Mouse (Mus musculus): ENCODE measurements around the gene Bicc1. TPM values are rescaled to one million over a fixed set of nuclear protein-coding genes. Genes with fewer than 3 reads are reported as not detected.
"Not testable (repeated sequence)": the region's sequence is repeated elsewhere in the genome, so short reads cannot be mapped to it uniquely, and the experiment has no call there.

The Bicc1 gene
- polyA plus RNA-seq, 1 experiment from 2014 or later: 3.7 TPM

DNA sequence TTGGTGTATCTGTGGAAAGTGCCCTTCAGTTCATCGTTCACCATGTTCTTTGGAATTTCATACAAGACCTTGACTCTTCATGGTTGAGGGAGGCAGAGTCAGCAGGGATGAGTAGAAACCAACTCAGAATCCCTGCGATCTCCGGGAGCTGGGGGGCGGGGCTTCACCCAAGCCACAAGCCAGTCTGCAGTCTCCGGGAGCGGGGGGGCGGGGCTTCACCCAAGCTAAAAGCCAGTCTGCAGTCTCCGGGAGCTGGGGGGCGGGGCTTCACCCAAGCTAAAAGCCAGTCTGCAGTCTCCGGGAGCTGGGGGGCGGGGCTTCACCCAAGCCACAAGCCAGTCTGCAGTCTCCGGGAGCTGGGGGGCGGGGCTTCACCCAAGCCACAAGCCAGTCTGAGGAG lies 213.4 kb downstream of the Bicc1 start:
- H3K4me1 ChIP-seq: peaks cover 25% of the 10 kb centered on the region
- not testable (repeated sequence) for H3K36me3 ChIP-seq; ATAC-seq (replicated peaks); H3K4me2 ChIP-seq (replicated peaks); H3K27me3 ChIP-seq; H3K9me3 ChIP-seq; H3K9ac ChIP-seq (replicated peaks); H3K4me3 ChIP-seq; H3K27ac ChIP-seq (replicated peaks)
- WGBS: 85% methylated on average over 13 of the region's 13 CpGs

DNA sequence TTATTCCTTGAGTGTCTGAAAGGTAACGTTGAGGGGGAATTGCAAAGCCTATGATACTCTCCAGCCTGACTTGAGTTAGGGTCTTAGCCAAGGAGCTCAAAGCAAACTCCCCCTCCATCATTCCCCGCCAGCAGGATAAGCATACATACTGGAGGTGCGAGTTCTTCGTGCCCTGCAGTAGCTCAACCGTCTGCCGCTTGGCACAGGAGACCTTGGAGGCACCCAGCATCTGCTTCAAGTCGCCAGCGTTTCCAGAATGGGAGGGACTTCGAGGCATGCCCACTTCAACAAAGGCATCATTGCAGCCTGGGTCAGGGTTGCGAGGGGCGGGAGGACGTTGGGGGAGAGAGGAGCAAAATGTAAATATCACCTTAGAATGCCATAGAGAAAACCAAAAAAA lies 214.4 kb downstream of the Bicc1 start:
- Histone ChIP-seq H3K4me1 (peaks cover 23% of the 10 kb centered on the region), H3K9me3 (no peaks in the 10 kb centered on the region), H3K27me3 (no peaks in the 10 kb centered on the region), H3K4me2 (replicated peaks) (no peak overlapping the region), H3K36me3 (no peaks in the 10 kb centered on the region), H3K27ac (replicated peaks) (no peak overlapping the region), H3K9ac (replicated peaks) (no peak overlapping the region), H3K4me3 (no peak overlapping the region)
- ATAC-seq (replicated peaks): no peak
- WGBS: 78% methylated on average over 12 of the region's 12 CpGs

DNA sequence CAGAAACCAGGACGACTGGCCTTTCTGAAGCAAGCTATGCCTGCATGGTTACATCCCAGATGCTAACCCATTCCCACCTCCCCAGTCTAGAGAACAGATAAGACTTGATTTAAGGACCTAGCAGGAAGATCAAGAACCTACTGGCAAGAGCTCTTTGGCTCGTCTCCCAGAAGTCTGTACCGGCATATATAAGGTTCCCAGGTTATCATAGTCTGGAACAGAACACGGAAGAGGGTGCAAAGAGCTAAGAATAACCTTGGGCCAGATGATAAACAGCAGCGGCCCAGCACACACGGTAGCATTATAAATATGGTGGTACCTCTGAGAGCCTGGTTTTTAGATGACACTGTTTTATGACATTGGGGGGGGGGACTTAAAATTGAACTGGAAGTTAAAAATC lies 217.9 kb downstream of the Bicc1 start:
- H3K9me3 ChIP-seq: no peaks in the 10 kb centered on the region
- H3K27me3 ChIP-seq: no peaks in the 10 kb centered on the region
- no peak overlapping the region for H3K4me2 ChIP-seq (replicated peaks)
- WGBS: 89% methylated on average over 6 of the region's 6 CpGs
- H3K27ac ChIP-seq (replicated peaks): no peak overlapping the region
- 0 out of 2 replicates have a peak, but pooled peaks cover 7% of the 10 kb centered on the region for H3K4me1 ChIP-seq
- no peak for ATAC-seq (replicated peaks)
- H3K36me3 ChIP-seq: no peaks in the 10 kb centered on the region
- H3K9ac ChIP-seq (replicated peaks): no peak overlapping the region
- H3K4me3 ChIP-seq: no peak overlapping the region

DNA sequence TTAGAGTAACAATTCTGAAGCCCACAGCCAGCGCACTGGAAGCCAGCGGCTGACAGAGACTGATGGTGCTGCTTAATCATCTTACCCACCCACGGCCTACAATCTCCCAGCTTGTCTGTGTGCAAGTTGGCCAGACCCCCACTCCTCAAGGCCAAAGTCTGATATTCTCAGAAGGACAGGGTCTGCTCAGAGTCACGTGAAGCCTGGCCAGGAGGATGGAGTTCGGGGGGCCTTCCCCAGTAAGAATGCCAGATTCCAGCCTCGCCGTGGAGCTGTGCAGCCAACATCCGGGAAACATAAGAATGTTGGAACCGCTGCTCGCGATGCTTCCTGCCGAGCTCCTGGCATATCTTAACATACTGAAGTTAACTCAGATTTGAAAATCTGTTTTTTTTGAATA lies 219.7 kb downstream of the Bicc1 start:
- H3K36me3 ChIP-seq: no peaks in the 10 kb centered on the region
- H3K9me3 ChIP-seq: no peaks in the 10 kb centered on the region
- H3K4me1 ChIP-seq: 0 out of 2 replicates have a peak, but pooled peaks cover 2% of the 10 kb centered on the region
- H3K4me2 ChIP-seq (replicated peaks): no peak overlapping the region
- H3K9ac ChIP-seq (replicated peaks): no peak overlapping the region
- H3K4me3 ChIP-seq: no peak overlapping the region
- no peak for ATAC-seq (replicated peaks)
- 68% methylated on average over 12 of the region's 12 CpGs for WGBS
- H3K27me3 ChIP-seq: no peaks in the 10 kb centered on the region
- peak overlapping the region; percentile 26; the same call in 1 of the 2 replicates for H3K27ac ChIP-seq (replicated peaks)

DNA sequence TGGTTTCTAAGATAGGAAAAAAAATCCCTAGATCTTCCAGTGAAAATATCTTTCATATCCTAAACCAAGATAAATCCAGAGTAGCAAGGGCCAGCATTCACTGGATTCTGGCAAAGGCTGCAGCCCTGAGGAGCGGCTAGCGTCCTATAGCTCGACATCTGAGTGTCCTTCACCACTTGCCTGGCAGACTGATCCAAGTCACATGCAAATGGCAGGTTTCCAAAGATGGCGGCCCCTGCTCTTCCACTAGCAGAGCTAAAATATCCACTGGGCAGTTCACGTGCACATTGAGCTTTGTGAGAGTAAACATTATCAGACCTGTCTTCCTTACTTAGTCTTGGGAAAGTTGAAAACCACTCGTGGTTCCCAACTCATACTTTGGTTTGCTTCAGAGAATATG lies 222.1 kb downstream of the Bicc1 start:
- H3K9ac ChIP-seq (replicated peaks): no peak overlapping the region
- H3K4me3 ChIP-seq: no peak overlapping the region
- no peaks in the 10 kb centered on the region for H3K27me3 ChIP-seq
- H3K4me2 ChIP-seq (replicated peaks): no peak overlapping the region
- no peaks in the 10 kb centered on the region for H3K36me3 ChIP-seq
- WGBS: 92% methylated on average over 6 of the region's 6 CpGs
- no peak overlapping the region for H3K27ac ChIP-seq (replicated peaks)
- H3K4me1 ChIP-seq: no peaks in the 10 kb centered on the region
- ATAC-seq (replicated peaks): no peak
- H3K9me3 ChIP-seq: no peaks in the 10 kb centered on the region

DNA sequence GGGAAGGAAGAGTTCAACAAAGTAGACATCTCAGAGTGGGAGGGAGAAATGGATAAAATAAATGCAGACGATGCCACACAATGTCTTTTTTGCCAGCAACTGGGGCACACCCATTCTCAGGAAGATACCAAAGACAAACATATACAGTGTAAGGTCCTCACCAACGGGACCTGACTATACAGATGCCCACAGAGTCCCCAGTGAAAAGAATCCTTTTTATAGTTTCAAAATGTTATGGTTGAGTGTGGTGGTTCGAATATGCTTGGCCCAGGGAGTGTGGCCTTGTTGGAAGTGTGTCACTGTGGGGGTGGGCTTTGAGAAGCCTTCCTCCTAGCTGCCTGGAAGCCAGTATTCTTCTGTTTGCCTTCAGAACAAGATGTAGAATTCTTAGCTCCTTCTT lies 223.5 kb downstream of the Bicc1 start:
- Histone ChIP-seq H3K9ac (replicated peaks) (no peak overlapping the region), H3K27me3 (no peaks in the 10 kb centered on the region), H3K4me3 (no peak overlapping the region), H3K27ac (replicated peaks) (no peak overlapping the region), H3K4me1 (no peaks in the 10 kb centered on the region), H3K36me3 (no peaks in the 10 kb centered on the region), H3K9me3 (no peaks in the 10 kb centered on the region), H3K4me2 (replicated peaks) (no peak overlapping the region)
- no peak for ATAC-seq (replicated peaks)
- WGBS: 89% methylated on average over 3 of the region's 3 CpGs

DNA sequence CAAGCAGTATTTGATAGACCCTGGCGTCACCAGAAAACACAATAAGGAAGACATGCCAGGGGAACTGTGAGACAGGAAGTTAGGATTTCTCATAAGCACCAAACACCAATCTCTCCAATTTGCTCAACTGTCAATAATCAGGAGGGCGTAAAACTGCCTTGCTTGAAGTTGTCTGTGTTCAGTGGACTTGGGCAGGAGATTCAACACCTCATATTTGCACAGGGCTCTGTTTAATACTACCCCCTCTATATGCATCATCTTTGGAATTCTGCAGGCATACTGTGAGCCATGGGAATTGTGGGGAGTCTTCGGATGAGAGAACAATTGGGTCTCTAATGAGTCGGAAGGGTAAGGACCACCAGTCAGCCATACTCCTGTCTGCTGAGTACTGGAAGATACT lies 233.4 kb downstream of the Bicc1 start:
- Histone ChIP-seq H3K4me2 (replicated peaks) (no peak overlapping the region), H3K27ac (replicated peaks) (no peak overlapping the region), H3K4me3 (no peak overlapping the region), H3K36me3 (no peaks in the 10 kb centered on the region), H3K4me1 (no peaks in the 10 kb centered on the region), H3K9ac (replicated peaks) (no peak overlapping the region), H3K9me3 (no peaks in the 10 kb centered on the region), H3K27me3 (no peaks in the 10 kb centered on the region)
- 92% methylated on average over 4 of the region's 4 CpGs for WGBS
- no peak for ATAC-seq (replicated peaks)

DNA sequence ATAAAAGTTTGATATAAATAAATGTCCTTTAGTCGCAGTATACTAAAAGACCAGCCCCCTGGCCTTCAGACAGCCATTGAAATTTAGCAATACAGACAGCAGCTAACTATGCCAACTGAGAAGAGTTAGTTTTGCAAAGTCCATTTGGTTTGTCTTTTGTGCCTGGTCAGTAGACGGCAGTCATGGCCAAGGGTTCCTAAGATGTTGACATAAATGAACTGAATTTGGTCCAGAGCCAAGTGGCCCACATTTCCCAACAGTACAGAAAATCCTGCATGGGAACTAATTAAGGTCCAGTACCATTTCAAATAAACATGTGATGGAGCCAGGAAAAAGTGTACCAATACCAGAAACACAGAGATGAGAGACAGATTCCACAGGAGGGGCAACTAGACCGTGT lies 235.2 kb downstream of the Bicc1 start:
- Histone ChIP-seq H3K4me3 (no peak overlapping the region), H3K9me3 (no peaks in the 10 kb centered on the region), H3K9ac (replicated peaks) (no peak overlapping the region), H3K4me1 (no peaks in the 10 kb centered on the region), H3K27me3 (no peaks in the 10 kb centered on the region), H3K4me2 (replicated peaks) (no peak overlapping the region), H3K36me3 (no peaks in the 10 kb centered on the region), H3K27ac (replicated peaks) (no peak overlapping the region)
- 60% methylated on average over 3 of the region's 3 CpGs for WGBS
- no peak for ATAC-seq (replicated peaks)

DNA sequence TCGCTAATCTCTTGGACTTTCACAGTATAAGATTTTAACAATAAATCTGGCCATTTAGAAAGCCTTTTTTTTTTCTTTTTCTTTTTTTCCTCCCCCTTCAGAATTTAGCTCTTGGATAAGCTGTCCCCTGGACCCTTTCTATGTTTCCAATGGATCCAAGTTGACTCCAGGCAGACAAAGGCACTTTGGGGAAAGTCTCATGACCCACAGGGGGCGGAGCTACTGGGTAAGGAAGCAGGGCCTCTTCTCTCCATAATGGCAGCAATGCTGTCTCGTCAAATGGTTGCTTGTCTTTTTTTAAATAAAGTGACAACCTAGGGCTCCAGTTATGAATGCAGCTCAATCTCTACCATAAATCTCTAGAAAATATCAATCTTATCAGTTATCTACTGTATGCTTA lies 235.6 kb downstream of the Bicc1 start:
- Histone ChIP-seq H3K36me3 (no peaks in the 10 kb centered on the region), H3K27me3 (no peaks in the 10 kb centered on the region), H3K4me3 (no peak overlapping the region), H3K9me3 (no peaks in the 10 kb centered on the region), H3K27ac (replicated peaks) (no peak overlapping the region), H3K9ac (replicated peaks) (no peak overlapping the region), H3K4me2 (replicated peaks) (no peak overlapping the region), H3K4me1 (no peaks in the 10 kb centered on the region)
- 89% methylated on average over 3 of the region's 3 CpGs for WGBS
- ATAC-seq (replicated peaks): no peak

DNA sequence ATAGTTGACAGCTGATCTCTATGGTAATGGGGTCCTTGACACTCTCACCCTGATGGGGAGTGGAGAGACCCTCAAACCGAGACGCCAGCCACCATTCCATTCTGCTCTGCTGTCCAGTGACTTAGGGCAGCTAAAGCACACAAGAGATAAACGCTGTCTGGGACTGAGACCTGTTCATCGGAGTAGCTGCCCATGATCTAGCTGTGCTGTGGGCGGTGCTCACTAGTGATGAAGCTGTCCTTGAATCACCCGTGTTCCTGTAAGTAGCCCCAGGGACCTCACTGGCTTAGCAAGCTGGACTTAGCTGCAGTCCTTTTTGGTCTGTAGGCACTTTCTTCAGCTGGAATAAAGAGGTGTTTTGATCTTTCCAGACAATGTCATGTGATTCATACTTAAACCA lies 238.0 kb downstream of the Bicc1 start:
- no peak for ATAC-seq (replicated peaks)
- H3K4me1 ChIP-seq: no peaks in the 10 kb centered on the region
- H3K27ac ChIP-seq (replicated peaks): no peak overlapping the region
- no peak overlapping the region for H3K4me3 ChIP-seq
- no peaks in the 10 kb centered on the region for H3K9me3 ChIP-seq
- no peaks in the 10 kb centered on the region for H3K36me3 ChIP-seq
- H3K9ac ChIP-seq (replicated peaks): no peak overlapping the region
- 95% methylated on average over 6 of the region's 6 CpGs for WGBS
- H3K4me2 ChIP-seq (replicated peaks): no peak overlapping the region
- H3K27me3 ChIP-seq: no peaks in the 10 kb centered on the region

DNA sequence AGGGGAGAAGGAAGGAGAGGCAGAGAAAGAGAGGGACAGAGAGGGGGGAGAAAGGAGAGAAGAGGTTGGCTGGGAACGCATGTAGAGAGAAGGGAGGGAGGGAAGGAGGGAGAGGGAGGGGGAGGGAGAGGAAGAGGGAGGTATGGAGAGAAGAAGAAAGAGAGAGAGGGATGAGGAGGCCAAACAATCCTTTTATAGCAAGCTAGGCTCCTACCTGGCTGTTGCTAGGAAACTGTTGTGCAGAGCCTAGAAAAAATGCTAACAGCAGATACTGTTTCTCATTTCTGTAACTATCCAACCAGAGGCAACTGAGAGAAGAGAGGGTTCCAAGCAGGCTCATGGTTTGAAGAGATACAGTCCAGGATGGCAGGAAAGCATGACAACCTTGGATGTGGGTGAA lies 239.6 kb downstream of the Bicc1 start:
- no peaks in the 10 kb centered on the region for H3K9me3 ChIP-seq
- WGBS: 30% methylated on average over 1 of the region's 1 CpGs
- H3K27ac ChIP-seq (replicated peaks): no peak overlapping the region
- ATAC-seq (replicated peaks): no peak
- H3K27me3 ChIP-seq: no peaks in the 10 kb centered on the region
- H3K9ac ChIP-seq (replicated peaks): no peak overlapping the region
- H3K4me2 ChIP-seq (replicated peaks): no peak overlapping the region
- H3K36me3 ChIP-seq: no peaks in the 10 kb centered on the region
- H3K4me1 ChIP-seq: no peaks in the 10 kb centered on the region
- H3K4me3 ChIP-seq: no peak overlapping the region

DNA sequence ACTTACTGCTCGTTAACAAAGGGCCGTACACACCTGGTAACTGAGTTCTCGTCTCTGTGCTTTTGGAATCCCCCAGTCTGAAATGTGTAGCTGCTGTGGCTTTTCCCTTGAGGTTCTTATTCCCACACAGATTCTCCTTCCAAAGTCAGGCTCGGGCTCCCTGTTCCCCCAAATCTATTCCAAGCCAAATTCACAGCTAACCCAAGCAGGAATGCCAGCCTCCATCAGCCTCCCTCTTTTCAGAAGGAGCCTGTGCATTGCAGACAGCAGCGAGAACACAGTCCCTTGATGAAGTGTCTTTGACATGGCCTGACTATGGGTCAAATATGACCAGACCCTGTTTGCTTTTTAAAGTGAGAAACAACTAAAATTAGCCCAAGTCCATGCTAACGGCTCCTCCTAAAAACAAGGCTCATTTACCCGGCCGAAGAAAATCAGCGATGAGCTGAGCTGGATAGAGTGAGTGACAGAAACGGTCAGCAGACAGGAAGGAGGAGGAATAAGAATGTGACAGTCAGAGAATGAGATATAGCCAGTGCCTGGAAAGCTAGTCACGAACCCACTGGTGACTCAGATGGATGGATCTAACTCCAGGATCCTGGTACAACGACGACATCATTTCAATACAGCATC lies 240.4 kb downstream of the Bicc1 start:
- Histone ChIP-seq H3K27ac (replicated peaks) (no peak overlapping the region), H3K9ac (replicated peaks) (no peak overlapping the region), H3K4me3 (no peak overlapping the region)

DNA sequence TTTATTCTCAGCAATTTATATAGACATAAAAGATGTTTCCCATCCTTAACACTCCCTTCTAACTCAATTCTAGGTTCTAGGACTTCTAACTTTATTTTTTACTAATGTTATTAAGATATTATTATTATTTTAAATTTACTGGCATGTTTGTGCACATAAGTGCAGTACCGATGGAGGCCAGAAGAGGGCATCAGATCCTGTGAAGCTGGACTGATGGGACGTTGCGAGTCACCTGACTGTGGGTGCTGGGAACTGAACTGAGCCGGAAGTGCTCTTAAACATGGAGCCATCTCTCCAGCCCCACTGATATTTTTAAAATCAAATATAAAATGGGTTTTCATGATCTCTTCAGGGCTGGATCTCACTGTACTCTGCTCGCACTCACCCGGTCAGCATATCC lies 242.8 kb downstream of the Bicc1 start:
- Histone ChIP-seq H3K27me3 (no peaks in the 10 kb centered on the region), H3K9me3 (no peaks in the 10 kb centered on the region), H3K4me1 (no peaks in the 10 kb centered on the region), H3K27ac (replicated peaks) (no peak overlapping the region), H3K4me2 (replicated peaks) (no peak overlapping the region), H3K4me3 (no peak overlapping the region), H3K36me3 (no peaks in the 10 kb centered on the region), H3K9ac (replicated peaks) (no peak overlapping the region)
- 85% methylated on average over 6 of the region's 6 CpGs for WGBS
- ATAC-seq (replicated peaks): no peak

More for the DNA sequence above, 240.4 kb downstream of the Bicc1 start:
- H3K9me3 ChIP-seq: no peaks in the 10 kb centered on the region
- no peaks in the 10 kb centered on the region for H3K4me1 ChIP-seq
- ATAC-seq (replicated peaks): no peak
- 82% methylated on average over 13 of the region's 13 CpGs for WGBS
- H3K4me2 ChIP-seq (replicated peaks): no peak overlapping the region
- no peaks in the 10 kb centered on the region for H3K27me3 ChIP-seq
- no peaks in the 10 kb centered on the region for H3K36me3 ChIP-seq

Measured in forebrain, embryonic 15.5 days (tissue).